Mouse (Mus musculus): ENCODE measurements at regions not wholly inside any gene's neighbourhood (a gene's known extent, or its start where the extent isn't known, plus 50 kb on each side); places are given as distances from the start of the nearest gene placed in this dataset.

- DNase-seq: no peak
Measured at GRCm38 (mm10) chr3:63542638-63543408, 59.1 kb upstream of the Gm34302 start.

GRCm38 (mm10) chr3:63538881-63539280, 55.2 kb upstream of the Gm34302 start:
- no peak for DNase-seq

- no peak for DNase-seq
Measured at GRCm38 (mm10) chr3:63534141-63534540, 50.5 kb upstream of the Gm34302 start.

Measured in cerebellum, adult 11-12 months (tissue).